12 mouse cellular contexts compared by ENCODE assay signal in the genomic region with DNA sequence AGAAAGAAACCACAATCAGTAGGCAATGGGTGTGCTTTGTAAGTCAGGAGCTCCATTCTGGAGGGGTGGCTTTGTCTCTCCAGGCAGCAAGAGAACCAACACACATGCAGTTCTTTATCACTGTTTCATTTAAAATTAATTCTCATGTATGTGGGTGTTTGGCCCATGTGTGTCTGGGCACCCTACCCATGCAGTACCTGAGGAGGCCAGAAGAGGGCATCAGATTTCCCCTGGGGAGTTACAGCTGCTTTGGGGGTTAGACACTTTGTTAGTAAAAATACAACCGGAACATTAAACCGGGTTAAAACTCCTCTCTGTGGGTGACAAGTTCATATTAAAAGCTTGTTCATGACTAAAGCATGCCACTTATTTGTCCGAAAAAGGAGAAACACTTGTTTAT.
DNase-seq lines count a peak whose midpoint lies in the region; ATAC-seq and TF ChIP-seq lines count a peak whose summit lies in the region.
"Had no signal": no experiment of that assay in that cellular context is flagged by ENCODE, and none has a peak within 500 bp of the region (broad histone marks: within the 10 kb centered on the region; RNA-seq: fewer than 3 reads in every experiment).

No protein-coding gene starts in this region.

- WGBS in liver, postnatal 0 days (ENCODE audit: insufficient replicate concordance), result 72% methylated on average over 3 of the region's 3 CpGs

- no peak for TF ChIP-seq EP300 in liver, postnatal 0 days (IDR thresholded peaks at IDR 0.05; ENCODE audit: low read depth)

- no peak overlapping the region for H3K4me2 ChIP-seq in liver, postnatal 0 days (ENCODE audit: low read depth, low read length)
- H3K4me2 ChIP-seq: forebrain, embryonic 15.5 days; midbrain, embryonic 12.5 days had no signal

- H3K9ac ChIP-seq in liver, postnatal 0 days (replicated peaks), result no peak overlapping the region
- H3K9ac ChIP-seq: forebrain, embryonic 15.5 days; midbrain, embryonic 12.5 days had no signal

- no peaks in the 10 kb centered on the region for H3K4me1 ChIP-seq in liver, postnatal 0 days (ENCODE audit: insufficient read depth)
- H3K4me1 ChIP-seq: forebrain, embryonic 15.5 days; midbrain, embryonic 12.5 days had no signal

- no peak for ATAC-seq in liver, postnatal 0 days
- ATAC-seq: forebrain, embryonic 15.5 days had no signal

- peak; percentile 42 for TF ChIP-seq CTCF in liver, postnatal 0 days (IDR thresholded peaks at IDR 0.05; ENCODE audit: low read depth)

- no peaks in the 10 kb centered on the region for H3K9me3 ChIP-seq in liver, postnatal 0 days (ENCODE audit: low read length)
- H3K9me3 ChIP-seq: forebrain, embryonic 15.5 days had no signal

- H3K36me3 ChIP-seq in liver, postnatal 0 days (replicated peaks; ENCODE audit: insufficient read depth, low read length), result no peaks in the 10 kb centered on the region
- H3K36me3 ChIP-seq: forebrain, embryonic 15.5 days; midbrain, embryonic 12.5 days had no signal

- no peak overlapping the region for H3K27ac ChIP-seq in liver, postnatal 0 days (ENCODE audit: low read depth)
- H3K27ac ChIP-seq: forebrain, embryonic 15.5 days; midbrain, embryonic 12.5 days had no signal

- no peak overlapping the region for H3K4me3 ChIP-seq in liver, postnatal 0 days (ENCODE audit: low read depth, low read length)
- H3K4me3 ChIP-seq: forebrain, embryonic 15.5 days; midbrain, embryonic 12.5 days had no signal

- no peaks in the 10 kb centered on the region for H3K27me3 ChIP-seq in liver, postnatal 0 days (ENCODE audit: insufficient read depth, low read length)
- H3K27me3 ChIP-seq: forebrain, embryonic 15.5 days; midbrain, embryonic 12.5 days had no signal

- DNase-seq in adrenal gland, adult (ENCODE audit: inconsistent age in 2 of 2, low spot score in 1 of 2), result peak; percentile 7 to 54
- no peak for DNase-seq in adrenal gland, postnatal 4 days (ENCODE audit: low spot score in 2 of 2)
- DNase-seq in kidney, postnatal 4 days, result peak; percentile 32 to 37
- no peak for DNase-seq in kidney, adult 18-20 months
- DNase-seq in B cell, adult 2 months, result peak; percentile 64 to 69
- DNase-seq in liver, postnatal 0 days, result no peak
- no peak for DNase-seq in c-Kit-positive CD71-positive TER-119-positive erythroid progenitor cells, embryonic 14.5 days (ENCODE audit: low spot score)
- no peak for DNase-seq in neural tube, embryonic 10.5 days (ENCODE audit: extremely low spot score, low spot score)
- DNase-seq: embryo, embryonic 11 days; heart, postnatal 14 days had no signal

Comparison
In these comparisons a context has a peak if more than half of its experiments do, and no peak if none do; other contexts are left out.
1. DNase-seq: peak in adrenal gland, adult (2 of 2), kidney, postnatal 4 days (2 of 2) and B cell, adult 2 months (2 of 2); none in adrenal gland, postnatal 4 days (0 of 2), kidney, adult 18-20 months (single experiment), liver, postnatal 0 days (single experiment), c-Kit-positive CD71-positive TER-119-positive erythroid progenitor cells, embryonic 14.5 days (single experiment) and neural tube, embryonic 10.5 days (single experiment).